Mouse (Mus musculus): ENCODE results near the gene Svs2.
A peak's percentile ranks its signal among the peaks of the same experiment; 100 is the strongest.
"Not testable (repeated sequence)": the region's sequence is repeated elsewhere in the genome, so short reads cannot be mapped to it uniquely, and the experiment has no call there.

The Svs2 gene

GRCm38 (mm10) chr2:164238366-164238765 lies at the start of gene Svs2:
Gene Svs2 (minus strand): TSS chr2:164238466.
- no peak for DNase-seq

- no peak for DNase-seq
Measured at GRCm38 (mm10) chr2:164278359-164278758, 40.1 kb upstream of the Svs2 start, which contains the start of gene Svs4. Gene Svs4 (minus strand): TSS chr2:164278459.

- DNase-seq: not testable (repeated sequence)
Measured at GRCm38 (mm10) chr2:164256540-164256939, 18.3 kb upstream of the Svs2 start, which contains the start of gene Svs3b. Gene Svs3b (minus strand): TSS chr2:164256640.

- no peak for DNase-seq
Measured at GRCm38 (mm10) chr2:164232671-164233070, 5.6 kb downstream of the Svs2 start.

- DNase-seq: no peak
Measured at GRCm38 (mm10) chr2:164228361-164229070, 9.8 kb downstream of the Svs2 start.

GRCm38 (mm10) chr2:164221522-164221921 lies 16.7 kb downstream of the Svs2 start, which contains the start of gene Wfdc15b:
Gene Wfdc15b (minus strand): TSS chr2:164221660.
- DNase-seq: no peak

- DNase-seq: no peak
Measured at GRCm38 (mm10) chr2:164219295-164219694, 19.0 kb downstream of the Svs2 start.

- no peak for DNase-seq
Measured at GRCm38 (mm10) chr2:164212711-164213110, 25.6 kb downstream of the Svs2 start.

GRCm38 (mm10) chr2:164210892-164211291 lies 27.4 kb downstream of the Svs2 start:
- no peak for DNase-seq

GRCm38 (mm10) chr2:164206676-164207075 lies 31.6 kb downstream of the Svs2 start:
- DNase-seq: no peak

- DNase-seq: not testable (repeated sequence)
Measured at GRCm38 (mm10) chr2:164206011-164206410, 32.3 kb downstream of the Svs2 start.

- no peak for DNase-seq
Measured at GRCm38 (mm10) chr2:164199626-164200327, 38.5 kb downstream of the Svs2 start, which contains the start of gene Wfdc15a. Gene Wfdc15a (minus strand): TSS chr2:164200130.

GRCm38 (mm10) chr2:164196700-164196990 lies 41.6 kb downstream of the Svs2 start:
- no peak for DNase-seq

- DNase-seq: no peak
Measured at GRCm38 (mm10) chr2:164195971-164196699, 42.1 kb downstream of the Svs2 start.

GRCm38 (mm10) chr2:164194959-164195630 lies 43.2 kb downstream of the Svs2 start:
- no peak for DNase-seq

- no peak for DNase-seq
Measured at GRCm38 (mm10) chr2:164192279-164192678, 46.0 kb downstream of the Svs2 start.

GRCm38 (mm10) chr2:164190576-164190975 lies 47.7 kb downstream of the Svs2 start, which contains the start of gene Wfdc12:
Gene Wfdc12 (minus strand): TSS chr2:164190608.
- peak; percentile 18 for DNase-seq

- DNase-seq: no peak
Measured at GRCm38 (mm10) chr2:164188722-164189121, 49.5 kb downstream of the Svs2 start.

Measured in lung, postnatal 14 days (tissue).